Mouse (Mus musculus) erythroblast, embryonic 14.5 days (primary cell): Measurements from ENCODE around the gene Cep170. TPM values are rescaled to one million over a fixed set of nuclear protein-coding genes. Genes with fewer than 3 reads are reported as not detected.

ENCODE experiments used
- H3K27me3 ChIP-seq: 2 replicates; pipeline ENCODE4 v1.6.1; 2012; ENCODE audit warnings: inconsistent platforms; ENCODE audit not compliant: control insufficient read depth
- H3K36me3 ChIP-seq: 2 replicates; pipeline ENCODE4 v1.6.1; 2012; ENCODE audit warnings: mild to moderate bottlenecking, inconsistent platforms; ENCODE audit not compliant: control insufficient read depth
- H3K4me1 ChIP-seq: 2 replicates; pipeline ENCODE4 v1.6.1; 2012; ENCODE audit warnings: inconsistent platforms; ENCODE audit not compliant: control insufficient read depth
- H3K4me3 ChIP-seq: replicated peaks from 2 replicates; pipeline ENCODE3; 2012; ENCODE audit warnings: moderate library complexity, mild to moderate bottlenecking, inconsistent platforms
- H3K9me3 ChIP-seq: 2 replicates; pipeline ENCODE4 v1.6.1; 2012; ENCODE audit warnings: low read length, inconsistent platforms, mixed read lengths; ENCODE audit not compliant: control insufficient read depth
- GATA1 ChIP-seq: IDR thresholded peaks from 2 replicates; pipeline ENCODE4 v1.6.1; 2012; ENCODE audit warnings: low read length, inconsistent platforms, mixed read lengths
- TAL1 ChIP-seq: IDR thresholded peaks from 3 replicates; pipeline ENCODE4 v1.6.1; 2012; ENCODE audit warnings: low read length, inconsistent platforms, mixed read lengths
- polyA plus RNA-seq: library from polyadenylated mRNA; stranded (reverse); fragments of >175 nt; gene quantifications from 2 replicates; pipeline ENCODE4 v1.2.3, GENCODE M21; 2012

The Cep170 gene
- polyA plus RNA-seq, 1 experiment = 0.03 TPM

DNA sequence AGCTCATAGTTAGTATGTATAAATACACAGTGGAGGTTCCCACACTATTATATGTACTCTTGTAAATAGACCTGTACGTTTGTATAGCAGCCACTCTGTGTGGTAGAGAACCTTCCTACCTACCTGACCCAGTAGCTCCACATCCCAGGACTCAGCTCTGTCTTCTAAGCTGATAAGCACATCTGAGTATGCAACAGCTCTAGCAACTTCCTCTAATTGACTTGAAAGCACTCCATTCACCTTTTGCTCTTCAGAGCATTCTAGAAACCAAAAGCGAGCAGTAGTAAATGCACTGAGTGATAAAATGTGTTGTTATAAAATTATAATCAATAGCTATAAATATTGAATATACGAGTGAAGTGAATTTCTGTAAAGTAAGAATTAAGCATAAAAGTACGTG is 13.1 kb upstream of the Cep170 start:
- Histone ChIP-seq H3K9me3 (no peaks in the 10 kb centered on the region), H3K4me1 (peaks cover 29% of the 10 kb centered on the region), H3K4me3 (no peak overlapping the region), H3K36me3 (no peaks in the 10 kb centered on the region; the same call in 1 of the 2 replicates), H3K27me3 (peaks cover 9% of the 10 kb centered on the region)
- TF ChIP-seq TAL1 (no peak), GATA1 (no peak)

DNA sequence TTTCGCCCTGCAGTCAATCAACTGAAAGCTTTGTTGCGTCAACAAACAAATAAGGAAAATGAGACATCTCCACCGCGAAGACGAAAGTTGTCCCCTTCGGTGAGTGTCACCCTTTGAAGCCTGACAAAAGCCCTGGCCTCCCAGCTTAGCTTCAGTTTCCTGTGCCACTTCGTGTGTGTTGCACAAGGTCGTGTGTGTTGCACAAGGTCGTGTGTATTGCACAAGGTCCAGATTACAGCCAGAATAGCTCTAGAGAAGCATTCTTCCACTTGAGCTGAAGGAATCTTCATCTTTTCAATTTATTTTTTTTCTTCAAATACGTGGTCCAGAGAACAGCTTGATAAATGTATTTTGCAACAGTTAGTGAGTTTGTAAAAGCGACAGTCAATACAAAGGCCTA is 12.3 kb upstream of the Cep170 start:
- H3K27me3 ChIP-seq = peaks cover 9% of the 10 kb centered on the region
- no peak overlapping the region for H3K4me3 ChIP-seq
- H3K4me1 ChIP-seq = peaks cover 36% of the 10 kb centered on the region
- no peaks in the 10 kb centered on the region; the same call in 1 of the 2 replicates for H3K36me3 ChIP-seq
- TF ChIP-seq GATA1 = no peak
- no peaks in the 10 kb centered on the region for H3K9me3 ChIP-seq

DNA sequence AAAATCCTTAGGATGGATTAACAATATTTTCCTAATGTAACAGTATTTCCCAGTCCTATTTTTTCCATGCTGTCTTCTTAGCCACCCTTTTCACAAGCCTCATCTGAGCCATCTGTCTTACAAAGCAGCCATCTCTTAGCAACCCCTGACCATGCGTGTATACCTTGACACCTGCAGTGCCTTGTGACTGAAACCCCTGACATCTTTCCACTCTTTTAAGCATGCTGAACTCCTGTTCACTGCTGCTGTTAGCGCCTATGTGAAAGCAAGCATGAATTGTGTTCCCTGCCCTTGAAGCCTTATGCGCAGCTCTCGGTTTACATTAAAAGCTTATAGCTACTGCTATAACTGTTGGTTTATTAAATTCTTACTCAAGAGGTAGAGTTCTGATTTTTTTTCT is 11.2 kb upstream of the Cep170 start:
- H3K4me3 ChIP-seq = no peak overlapping the region
- TF ChIP-seq TAL1 = no peak
- no peak for TF ChIP-seq GATA1
- H3K9me3 ChIP-seq = no peaks in the 10 kb centered on the region
- peaks cover 11% of the 10 kb centered on the region for H3K27me3 ChIP-seq
- H3K36me3 ChIP-seq = no peaks in the 10 kb centered on the region; the same call in 1 of the 2 replicates
- peaks cover 45% of the 10 kb centered on the region for H3K4me1 ChIP-seq

DNA sequence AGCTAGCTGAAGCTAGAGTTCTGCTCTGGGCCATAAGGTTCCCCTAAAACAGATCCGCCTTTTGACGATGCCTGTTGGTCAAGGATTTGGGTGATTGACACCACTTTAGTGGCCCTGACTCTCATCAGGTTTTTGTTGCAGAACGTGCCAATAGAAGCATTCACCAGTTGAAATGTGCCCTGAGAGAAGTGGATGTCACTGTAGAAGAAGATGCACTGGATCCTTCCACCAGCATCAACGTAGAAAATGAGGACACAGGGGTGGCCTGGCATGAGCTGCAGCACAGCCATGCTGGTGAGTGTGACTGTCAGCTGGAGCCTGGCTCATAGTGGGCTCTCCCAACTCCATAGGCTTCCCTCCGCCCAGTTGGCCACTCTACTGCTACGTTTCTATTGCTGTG is 10.7 kb upstream of the Cep170 start:
- Histone ChIP-seq H3K4me1 (peaks cover 47% of the 10 kb centered on the region), H3K36me3 (no peaks in the 10 kb centered on the region; the same call in 1 of the 2 replicates), H3K9me3 (no peaks in the 10 kb centered on the region), H3K27me3 (peaks cover 12% of the 10 kb centered on the region), H3K4me3 (no peak overlapping the region)
- no peak for TF ChIP-seq GATA1
- no peak for TF ChIP-seq TAL1

DNA sequence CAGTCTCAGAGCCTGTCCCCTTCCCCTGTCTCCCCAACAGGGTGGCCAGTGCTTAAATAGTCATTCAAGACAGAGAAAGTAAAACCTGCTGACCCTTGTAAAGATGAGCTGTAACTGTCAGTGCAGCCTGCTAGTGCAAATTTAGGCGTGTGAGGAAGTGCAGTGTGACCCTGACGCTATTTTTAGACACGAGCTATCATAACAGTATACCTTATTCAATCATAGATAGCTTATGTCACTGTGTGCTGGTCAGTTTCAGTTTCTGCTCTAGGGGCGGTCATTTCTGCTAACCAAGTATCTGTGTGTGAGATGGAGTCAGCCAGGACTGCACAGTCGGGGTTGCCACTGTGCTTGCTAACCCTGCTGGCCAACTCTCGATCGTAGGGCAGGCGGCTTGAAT is 10.0 kb upstream of the Cep170 start:
- H3K4me3 ChIP-seq = no peak overlapping the region
- H3K36me3 ChIP-seq = no peaks in the 10 kb centered on the region; the same call in 1 of the 2 replicates
- H3K9me3 ChIP-seq = no peaks in the 10 kb centered on the region
- peaks cover 47% of the 10 kb centered on the region for H3K4me1 ChIP-seq
- peaks cover 12% of the 10 kb centered on the region for H3K27me3 ChIP-seq
- TF ChIP-seq GATA1 (no peak), TAL1 (no peak)

DNA sequence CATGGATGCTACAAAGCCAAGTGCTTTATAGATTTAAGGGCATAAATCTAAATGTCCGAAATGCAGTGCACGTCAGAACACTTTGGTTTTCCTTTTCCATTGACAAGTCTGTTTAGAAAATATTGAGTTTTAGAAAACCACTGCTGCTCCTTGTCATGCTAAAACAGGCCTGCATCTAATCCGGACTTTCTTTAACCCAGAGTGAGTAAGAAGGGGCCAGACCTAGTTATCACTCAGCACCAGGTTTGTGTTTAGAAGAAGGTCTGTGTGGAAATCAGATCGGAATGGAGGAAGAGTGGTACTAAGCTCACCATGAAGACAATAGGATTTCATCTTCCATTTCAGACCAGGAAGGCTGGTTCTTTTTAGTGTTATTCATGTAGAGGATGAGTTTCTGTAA is 9.1 kb upstream of the Cep170 start:
- TF ChIP-seq GATA1 = no peak
- peak; percentile 29; the same call in 1 of the 3 replicates for TF ChIP-seq TAL1
- H3K4me1 ChIP-seq = peaks cover 55% of the 10 kb centered on the region

DNA sequence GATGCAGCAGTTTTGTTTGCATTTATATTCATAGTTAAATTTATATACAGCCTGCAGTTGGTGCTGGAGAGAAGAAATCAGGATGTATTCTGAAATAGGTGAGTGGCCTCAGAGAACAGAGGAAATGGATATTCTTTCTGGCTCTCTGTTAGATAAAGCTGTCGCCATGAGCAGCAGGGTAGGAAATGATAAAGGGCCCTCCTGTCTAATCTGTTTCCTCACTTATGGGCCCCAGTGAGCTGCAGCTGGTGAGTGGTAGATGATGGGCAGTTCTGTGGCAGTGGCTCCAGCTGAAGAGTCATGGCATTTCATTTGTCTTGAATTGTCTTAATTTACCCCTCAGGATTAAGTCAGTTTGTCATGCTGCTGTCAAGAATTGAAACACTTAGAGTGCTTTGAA is 8.1 kb upstream of the Cep170 start:
- H3K27me3 ChIP-seq = peaks cover 12% of the 10 kb centered on the region
- H3K4me3 ChIP-seq = no peak overlapping the region
- TF ChIP-seq GATA1 = no peak
- no peak; the same call in 2 of the 3 replicates for TF ChIP-seq TAL1
- H3K4me1 ChIP-seq = peaks cover 52% of the 10 kb centered on the region
- no peaks in the 10 kb centered on the region for H3K9me3 ChIP-seq
- H3K36me3 ChIP-seq = peaks cover 3% of the 10 kb centered on the region; the same call in 1 of the 2 replicates

More for the DNA sequence above, 9.1 kb upstream of the Cep170 start:
- H3K27me3 ChIP-seq = peaks cover 12% of the 10 kb centered on the region
- H3K9me3 ChIP-seq = no peaks in the 10 kb centered on the region
- H3K4me3 ChIP-seq = no peak overlapping the region
- peaks cover 1% of the 10 kb centered on the region; the same call in 1 of the 2 replicates for H3K36me3 ChIP-seq

DNA sequence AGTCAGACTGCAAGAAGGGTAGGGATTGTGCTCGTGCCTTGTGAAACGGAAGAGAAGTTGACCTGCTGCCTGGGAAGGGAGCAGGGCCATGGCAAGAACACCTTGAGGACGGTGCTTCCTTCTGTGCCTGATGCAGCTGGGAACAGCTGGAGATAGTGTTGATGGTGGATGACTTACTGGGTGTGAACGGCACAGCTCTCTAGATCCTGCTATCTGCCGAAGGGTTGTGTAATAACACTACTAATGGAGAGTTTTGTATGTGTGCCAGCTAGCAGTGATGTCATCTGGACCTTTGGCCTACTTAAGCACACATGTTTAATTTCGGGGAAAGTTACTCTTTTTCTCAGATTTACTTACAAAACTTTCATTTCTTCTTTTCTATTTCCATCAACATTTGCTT is 4.9 kb upstream of the Cep170 start:
- H3K27me3 ChIP-seq = peaks cover 4% of the 10 kb centered on the region
- H3K4me1 ChIP-seq = peaks cover 58% of the 10 kb centered on the region
- TF ChIP-seq TAL1 = no peak
- TF ChIP-seq GATA1 = no peak
- H3K9me3 ChIP-seq = no peaks in the 10 kb centered on the region
- H3K36me3 ChIP-seq = 0 out of 2 replicates have a peak, but pooled peaks cover 3% of the 10 kb centered on the region
- no peak overlapping the region for H3K4me3 ChIP-seq

DNA sequence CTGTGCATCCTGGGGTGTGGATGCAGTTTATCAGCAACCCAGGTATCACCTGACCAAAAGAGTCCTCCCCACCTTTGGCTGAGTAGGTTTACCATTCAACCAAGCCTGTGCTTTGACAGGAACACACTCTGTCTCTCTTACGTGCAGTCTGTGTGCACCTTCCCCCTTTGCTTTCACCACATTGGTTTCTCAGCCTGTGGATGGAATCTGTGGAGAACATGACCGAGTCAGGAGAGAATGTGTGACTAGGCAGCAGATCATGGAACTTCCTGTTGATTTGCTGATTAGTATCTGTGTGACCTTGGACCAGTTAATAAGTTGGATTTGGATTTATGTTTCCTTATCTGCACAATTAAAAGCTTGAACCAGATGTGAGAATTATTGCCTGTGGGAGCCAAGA is 4.3 kb upstream of the Cep170 start:
- peaks cover 3% of the 10 kb centered on the region; the same call in 1 of the 2 replicates for H3K27me3 ChIP-seq
- H3K4me3 ChIP-seq = no peak overlapping the region
- H3K4me1 ChIP-seq = peaks cover 55% of the 10 kb centered on the region
- H3K9me3 ChIP-seq = no peaks in the 10 kb centered on the region
- no peak for TF ChIP-seq GATA1
- no peak for TF ChIP-seq TAL1
- H3K36me3 ChIP-seq = 0 out of 2 replicates have a peak, but pooled peaks cover 3% of the 10 kb centered on the region

DNA sequence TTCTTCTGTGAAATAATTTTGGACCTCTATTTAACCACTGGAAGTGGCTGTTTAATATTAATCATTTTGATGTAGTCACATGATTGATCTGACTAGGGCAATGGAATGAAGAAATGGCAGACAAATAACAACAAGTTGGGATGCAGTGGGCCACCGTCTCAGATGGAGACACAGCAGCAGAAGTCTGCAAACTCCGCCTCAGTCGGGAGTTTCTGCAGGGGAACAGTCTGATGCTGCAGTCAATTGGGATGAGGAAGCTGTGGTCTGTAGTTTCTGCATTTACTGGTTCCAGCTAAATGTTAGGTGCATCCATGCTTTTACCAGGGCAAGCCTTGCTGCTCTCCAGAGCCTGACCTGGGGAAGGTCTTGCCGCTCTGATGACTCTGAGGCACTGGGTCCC is 2.9 kb upstream of the Cep170 start:
- no peak overlapping the region for H3K4me3 ChIP-seq
- 0 out of 2 replicates have a peak, but pooled peaks cover 3% of the 10 kb centered on the region for H3K36me3 ChIP-seq
- no peak for TF ChIP-seq TAL1
- no peak for TF ChIP-seq GATA1
- H3K9me3 ChIP-seq = no peaks in the 10 kb centered on the region
- H3K27me3 ChIP-seq = peaks cover 3% of the 10 kb centered on the region; the same call in 1 of the 2 replicates
- H3K4me1 ChIP-seq = peaks cover 51% of the 10 kb centered on the region
